Mouse (Mus musculus): ENCODE measurements around the gene Sec61a2. TPM values are rescaled to one million over a fixed set of nuclear protein-coding genes. Genes with fewer than 3 reads are reported as not detected.

Sec61a2 gene
- 13.9 and 18.2 TPM in 2 replicates for polyA plus RNA-seq (2015; fragmentation: Nextera tagmentation; extraction: Ambion mirVana)

GRCm38 (mm10) chr2:5894843-5895570, at the start of gene Sec61a2:
Gene Sec61a2 (minus strand): TSS chr2:5895432.
- peak; percentile 88 for DNase-seq (ENCODE audit: low spot score)

GRCm38 (mm10) chr2:5943071-5943470, 47.8 kb upstream of the Sec61a2 start:
- no peak for DNase-seq (ENCODE audit: low spot score)

- DNase-seq (ENCODE audit: low spot score), result peak; percentile 42
Observed at GRCm38 (mm10) chr2:5942416-5943032, 47.3 kb upstream of the Sec61a2 start, which contains the start of gene Dhtkd1. Gene Dhtkd1 (minus strand): TSS chr2:5942792.

- no peak for DNase-seq (ENCODE audit: low spot score)
Observed at GRCm38 (mm10) chr2:5941861-5942415, 46.7 kb upstream of the Sec61a2 start.

- no peak for DNase-seq (ENCODE audit: low spot score)
Observed at GRCm38 (mm10) chr2:5940936-5941335, 45.7 kb upstream of the Sec61a2 start.

- no peak for DNase-seq (ENCODE audit: low spot score)
Observed at GRCm38 (mm10) chr2:5939911-5940310, 44.7 kb upstream of the Sec61a2 start.

- no peak for DNase-seq (ENCODE audit: low spot score)
Observed at GRCm38 (mm10) chr2:5939319-5939718, 44.1 kb upstream of the Sec61a2 start.

GRCm38 (mm10) chr2:5936550-5936949, 41.3 kb upstream of the Sec61a2 start:
- DNase-seq (ENCODE audit: low spot score), result no peak

GRCm38 (mm10) chr2:5936068-5936467, 40.8 kb upstream of the Sec61a2 start:
- no peak for DNase-seq (ENCODE audit: low spot score)

GRCm38 (mm10) chr2:5934936-5935335, 39.7 kb upstream of the Sec61a2 start:
- DNase-seq (ENCODE audit: low spot score), result no peak

GRCm38 (mm10) chr2:5931938-5932337, 36.7 kb upstream of the Sec61a2 start:
- DNase-seq (ENCODE audit: low spot score), result no peak

GRCm38 (mm10) chr2:5930291-5931054, 35.2 kb upstream of the Sec61a2 start:
- DNase-seq (ENCODE audit: low spot score), result no peak

GRCm38 (mm10) chr2:5929793-5930192, 34.6 kb upstream of the Sec61a2 start:
- DNase-seq (ENCODE audit: low spot score), result no peak

GRCm38 (mm10) chr2:5927481-5927880, 32.2 kb upstream of the Sec61a2 start:
- DNase-seq (ENCODE audit: low spot score), result no peak

- no peak for DNase-seq (ENCODE audit: low spot score)
Observed at GRCm38 (mm10) chr2:5923786-5924185, 28.6 kb upstream of the Sec61a2 start.

- no peak for DNase-seq (ENCODE audit: low spot score)
Observed at GRCm38 (mm10) chr2:5922823-5923222, 27.6 kb upstream of the Sec61a2 start.

- DNase-seq (ENCODE audit: low spot score), result no peak
Observed at GRCm38 (mm10) chr2:5911282-5911965, 16.2 kb upstream of the Sec61a2 start.

- DNase-seq (ENCODE audit: low spot score), result peak; percentile 62
Observed at GRCm38 (mm10) chr2:5906625-5907024, 11.4 kb upstream of the Sec61a2 start.

- DNase-seq (ENCODE audit: low spot score), result no peak
Observed at GRCm38 (mm10) chr2:5906092-5906491, 10.9 kb upstream of the Sec61a2 start.

- peak; percentile 58 for DNase-seq (ENCODE audit: low spot score)
Observed at GRCm38 (mm10) chr2:5900145-5900544, 4.9 kb upstream of the Sec61a2 start.

- DNase-seq (ENCODE audit: low spot score), result no peak
Observed at GRCm38 (mm10) chr2:5894296-5894695, 936 bp downstream of the Sec61a2 start.

Data from thymus, postnatal 0 days (tissue).